15 mouse cellular contexts compared by ENCODE assay signal in the genomic region with DNA sequence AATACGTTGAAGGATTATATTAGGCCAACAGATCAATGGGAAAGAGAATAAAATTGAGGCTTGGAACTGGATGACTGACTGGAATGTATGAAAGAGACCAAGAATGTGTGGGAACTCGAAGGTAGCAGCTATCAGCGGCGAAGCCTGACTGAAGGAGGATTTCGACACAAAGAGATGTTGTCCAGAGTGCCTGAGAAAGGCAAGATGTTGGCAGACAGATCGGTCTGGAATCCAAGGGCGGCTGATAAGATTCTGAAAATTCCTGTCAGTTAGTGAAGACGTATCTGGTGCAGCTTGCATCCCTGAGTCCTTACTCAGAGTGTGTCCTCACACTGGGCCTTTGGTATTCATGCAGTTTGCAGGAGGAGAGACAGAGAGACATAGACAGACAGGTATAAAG.
A peak's percentile ranks its signal among the peaks of the same experiment; 100 is the strongest.
DNase-seq lines count a peak whose midpoint lies in the region; ATAC-seq and TF ChIP-seq lines count a peak whose summit lies in the region.
"Had no signal": no experiment of that assay in that cellular context is flagged by ENCODE, and none has a peak within 500 bp of the region (broad histone marks: within the 10 kb centered on the region; RNA-seq: fewer than 3 reads in every experiment).

No protein-coding gene starts in this region.

- intact Hi-C loops in gastrocnemius, postnatal 36 days (cut with DNase I), result no loop called here

- H3K9me3 ChIP-seq in heart, embryonic 14.5 days (ENCODE audit: control insufficient read depth, low read length), result 0 out of 2 replicates have a peak, but pooled peaks cover 2% of the 10 kb centered on the region
- no peaks in the 10 kb centered on the region for H3K9me3 ChIP-seq in lung, embryonic 14.5 days (ENCODE audit: low read depth, low read length)
- H3K9me3 ChIP-seq: forebrain, embryonic 12.5 days; liver, embryonic 12.5 days; neural tube, embryonic 15.5 days had no signal

- peak; percentile 76 for DNase-seq in Muller cell, postnatal 12 days (ENCODE audit: inconsistent ontology term)
- peak; percentile 53 for DNase-seq in lung, embryonic 14.5 days
- no peak for DNase-seq in cerebellum, postnatal 14 days
- no peak for DNase-seq in gastrocnemius, postnatal 36 days
- DNase-seq in retina, postnatal 1 day, result no peak
- DNase-seq: cerebellum, adult 11-12 months; kidney, adult 9 months; right cerebral cortex, postnatal 25 days; thymus, postnatal 14 days had no signal

- H3K36me3 ChIP-seq in heart, embryonic 14.5 days (ENCODE audit: control insufficient read depth, insufficient read depth, low read length), result no peaks in the 10 kb centered on the region
- H3K36me3 ChIP-seq in lung, embryonic 14.5 days (ENCODE audit: insufficient read depth), result no peaks in the 10 kb centered on the region
- H3K36me3 ChIP-seq: forebrain, embryonic 12.5 days; liver, embryonic 12.5 days had no signal

- no peak for TF ChIP-seq POLR2A in embryonic fibroblast, embryonic 13.5 days (IDR thresholded peaks at IDR 0.05; ENCODE audit: low read depth, low read length)

- no peaks in the 10 kb centered on the region for H3K4me1 ChIP-seq in embryonic fibroblast, embryonic 13.5 days (ENCODE audit: control insufficient read depth, insufficient read depth, low read length)
- peaks cover 12 to 19% of the 10 kb centered on the region in 2 experiments for H3K4me1 ChIP-seq in heart, embryonic 14.5 days (ENCODE audit: control insufficient read depth in 2 of 2, insufficient read depth in 2 of 2, low read length in 2 of 2)
- H3K4me1 ChIP-seq in lung, embryonic 14.5 days (ENCODE audit: insufficient read depth), result no peaks in the 10 kb centered on the region
- H3K4me1 ChIP-seq: forebrain, embryonic 12.5 days; liver, embryonic 12.5 days; neural tube, embryonic 15.5 days had no signal

- WGBS in heart, embryonic 14.5 days, result 13% methylated on average over 8 of the region's 8 CpGs
- 40% methylated on average over 8 of the region's 8 CpGs for WGBS in lung, embryonic 14.5 days

- H3K9ac ChIP-seq in heart, embryonic 14.5 days (ENCODE audit: low read length), result no peak overlapping the region
- H3K9ac ChIP-seq in lung, embryonic 14.5 days, result no peak overlapping the region
- H3K9ac ChIP-seq: forebrain, embryonic 12.5 days; hindbrain, embryonic 14.5 days; liver, embryonic 12.5 days; neural tube, embryonic 15.5 days had no signal

- no peak for TF ChIP-seq CTCF in embryonic fibroblast, embryonic 13.5 days (IDR thresholded peaks at IDR 0.05; ENCODE audit: borderline replicate concordance, insufficient read depth, low read length)
- no peak for TF ChIP-seq CTCF in lung, embryonic 14.5 days (IDR thresholded peaks at IDR 0.05; ENCODE audit: low read depth)

- ATAC-seq in heart, embryonic 14.5 days (ENCODE audit: insufficient number of reproducible peaks, insufficient read depth, low FRiP score, low read depth), result peak; percentile 16; the same call in 1 of the 2 replicates
- no peak; the same call in 1 of the 2 replicates for ATAC-seq in lung, embryonic 14.5 days (ENCODE audit: insufficient read depth)
- ATAC-seq: liver, embryonic 12.5 days had no signal

- H3K4me2 ChIP-seq in heart, embryonic 14.5 days (ENCODE audit: low read length), result no peak overlapping the region
- H3K4me2 ChIP-seq in lung, embryonic 14.5 days, result no peak overlapping the region
- H3K4me2 ChIP-seq: forebrain, embryonic 12.5 days; hindbrain, embryonic 14.5 days; liver, embryonic 12.5 days; neural tube, embryonic 15.5 days had no signal

- H3K4me3 ChIP-seq in embryonic fibroblast, embryonic 13.5 days (ENCODE audit: insufficient read depth, low read length), result no peak overlapping the region
- H3K4me3 ChIP-seq in heart, embryonic 14.5 days (ENCODE audit: control insufficient read depth in 1 of 2, insufficient read depth in 1 of 2, low read depth in 1 of 2, low read length in 2 of 2), result no peak overlapping the region
- no peak overlapping the region for H3K4me3 ChIP-seq in lung, embryonic 14.5 days (ENCODE audit: low read depth, low read length)
- H3K4me3 ChIP-seq: forebrain, embryonic 12.5 days; liver, embryonic 12.5 days; neural tube, embryonic 15.5 days had no signal

- peak overlapping the region; percentile 78 for H3K27ac ChIP-seq in embryonic fibroblast, embryonic 13.5 days (ENCODE audit: insufficient read depth, low read length)
- peak overlapping the region in 1 of 2 experiments; percentile 12; a peak in 1 of 4 replicates for H3K27ac ChIP-seq in heart, embryonic 14.5 days (replicated peaks in 1 of 2; ENCODE audit: control insufficient read depth in 1 of 2, insufficient read depth in 1 of 2, low read depth in 2 of 2, low read length in 2 of 2)
- no peak overlapping the region for H3K27ac ChIP-seq in lung, embryonic 14.5 days (ENCODE audit: low read depth)
- H3K27ac ChIP-seq: forebrain, embryonic 12.5 days; hindbrain, embryonic 14.5 days; liver, embryonic 12.5 days; neural tube, embryonic 15.5 days had no signal

- H3K27me3 ChIP-seq in heart, embryonic 14.5 days (ENCODE audit: control insufficient read depth, insufficient read depth, low read length), result no peaks in the 10 kb centered on the region
- no peaks in the 10 kb centered on the region for H3K27me3 ChIP-seq in lung, embryonic 14.5 days (ENCODE audit: insufficient read depth, low read length)
- H3K27me3 ChIP-seq: forebrain, embryonic 12.5 days; neural tube, embryonic 15.5 days had no signal

Comparison
In these comparisons a context has a peak if more than half of its experiments do, and no peak if none do; other contexts are left out.
1. DNase-seq: peak in Muller cell, postnatal 12 days (single experiment) and lung, embryonic 14.5 days (single experiment); none in cerebellum, postnatal 14 days (0 of 2), gastrocnemius, postnatal 36 days (0 of 2) and retina, postnatal 1 day (single experiment).